Mouse (Mus musculus): ENCODE measurements around the gene 2010111I01Rik. TPM values are rescaled to one million over a fixed set of nuclear protein-coding genes. Genes with fewer than 3 reads are reported as not detected.
"Not testable (repeated sequence)": the region's sequence is repeated elsewhere in the genome, so short reads cannot be mapped to it uniquely, and the experiment has no call there.

2010111I01Rik gene
- polyA plus RNA-seq, 1 experiment = 47.5 TPM

DNA sequence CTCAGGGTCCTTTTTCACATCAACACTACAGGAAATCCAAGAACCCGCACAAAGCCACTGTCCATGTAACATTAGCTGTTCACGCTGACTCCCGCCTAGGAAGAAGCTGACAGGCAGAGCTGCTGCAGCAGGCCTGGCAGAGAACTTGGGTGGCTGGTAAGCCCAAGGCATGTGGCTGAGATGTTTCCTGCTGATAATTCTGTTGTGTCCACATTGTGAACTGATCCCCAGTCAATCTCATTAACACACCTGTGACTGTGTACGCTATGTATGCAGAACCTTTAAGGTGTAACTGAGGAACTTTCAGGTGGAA is 349.9 kb downstream of the 2010111I01Rik start:
- Histone ChIP-seq H3K27ac (ENCODE audit: control insufficient read depth, insufficient read depth, low read depth, low read length, poor library complexity) (no peak overlapping the region), H3K4me3 (replicated peaks; ENCODE audit: control insufficient read depth, low read depth, low read length) (no peak overlapping the region), H3K4me1 (ENCODE audit: control insufficient read depth, insufficient read depth, low read length) (peaks cover 2% of the 10 kb centered on the region; the same call in 1 of the 2 replicates)
- 46% methylated on average over 4 of the region's 4 CpGs for WGBS
- no peak for TF ChIP-seq POLR2A (IDR thresholded peaks at IDR 0.05; ENCODE audit: borderline replicate concordance, control insufficient read depth, low read depth, low read length)
- no peak for TF ChIP-seq CTCF (IDR thresholded peaks at IDR 0.05; ENCODE audit: control insufficient read depth, insufficient read depth, low read length)

DNA sequence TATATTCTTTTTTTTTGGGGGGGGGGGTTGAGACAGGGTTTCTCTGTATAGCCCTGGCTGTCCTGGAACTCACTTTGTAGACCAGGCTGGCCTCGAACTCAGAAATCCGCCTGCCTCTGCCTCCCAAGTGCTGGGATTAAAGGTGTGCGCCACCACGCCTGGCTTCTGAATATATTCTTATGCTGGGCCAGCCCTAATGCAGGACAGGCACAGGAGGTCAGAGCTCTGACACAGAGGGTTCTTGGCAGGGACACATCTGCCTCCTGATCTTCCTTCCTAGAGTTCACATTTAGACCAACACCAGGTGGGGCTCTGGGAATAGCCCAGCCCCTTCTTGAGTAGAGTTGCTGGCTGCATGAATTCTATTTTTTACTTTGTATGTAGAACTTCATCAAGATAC is 350.4 kb downstream of the 2010111I01Rik start:
- not testable (repeated sequence) for H3K4me1 ChIP-seq (ENCODE audit: control insufficient read depth, insufficient read depth, low read length); H3K4me3 ChIP-seq (replicated peaks; ENCODE audit: control insufficient read depth, low read depth, low read length); H3K27ac ChIP-seq (ENCODE audit: control insufficient read depth, insufficient read depth, low read depth, low read length, poor library complexity)
- 91% methylated on average over 4 of the region's 4 CpGs for WGBS

DNA sequence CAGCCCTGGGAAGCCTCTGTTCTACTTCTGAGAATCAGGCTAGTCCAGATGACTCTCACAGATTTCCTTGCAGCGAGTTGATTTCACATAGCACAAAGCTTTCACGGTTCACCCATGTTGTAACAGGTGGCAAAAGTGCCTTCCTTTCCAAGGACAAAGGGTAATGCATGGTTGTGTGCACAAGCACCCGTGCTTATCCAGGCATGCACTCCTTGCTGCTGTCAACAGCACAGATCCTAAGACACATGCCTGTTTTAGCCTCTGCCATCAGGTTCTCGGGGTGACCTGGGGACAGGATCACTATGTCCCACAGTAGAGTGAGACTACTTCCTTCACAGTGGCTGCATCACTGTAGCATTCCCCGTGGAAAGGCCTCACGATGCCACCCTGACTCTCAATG is 351.1 kb downstream of the 2010111I01Rik start:
- peaks cover 2% of the 10 kb centered on the region; the same call in 1 of the 2 replicates for H3K4me1 ChIP-seq (ENCODE audit: control insufficient read depth, insufficient read depth, low read length)
- H3K4me3 ChIP-seq (replicated peaks; ENCODE audit: control insufficient read depth, low read depth, low read length) = no peak overlapping the region
- H3K27ac ChIP-seq (ENCODE audit: control insufficient read depth, insufficient read depth, low read depth, low read length, poor library complexity) = no peak overlapping the region
- 74% methylated on average over 6 of the region's 6 CpGs for WGBS
- TF ChIP-seq CTCF (IDR thresholded peaks at IDR 0.05; ENCODE audit: control insufficient read depth, insufficient read depth, low read length) (no peak), POLR2A (IDR thresholded peaks at IDR 0.05; ENCODE audit: borderline replicate concordance, control insufficient read depth, low read depth, low read length) (no peak)

DNA sequence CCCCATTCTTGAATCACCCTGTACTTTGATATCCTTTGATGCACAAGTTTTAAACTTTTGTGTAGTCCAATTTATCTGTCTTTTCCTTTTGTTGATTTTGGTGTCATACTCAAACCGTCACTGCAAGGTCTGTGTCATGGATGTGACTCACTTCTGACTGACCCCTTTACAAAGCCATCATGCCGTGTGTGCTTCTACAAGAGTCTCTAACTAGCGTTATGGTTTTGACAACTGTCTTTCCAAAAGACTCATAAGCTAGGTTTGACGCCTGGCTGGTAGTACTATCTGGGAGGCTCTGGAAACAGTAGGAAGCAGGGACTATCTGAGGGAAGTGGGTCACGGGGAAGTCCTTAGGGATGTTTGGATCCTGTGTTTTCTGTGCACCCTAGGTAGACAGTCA is 351.7 kb downstream of the 2010111I01Rik start:
- Histone ChIP-seq H3K4me1 (ENCODE audit: control insufficient read depth, insufficient read depth, low read length) (peaks cover 2% of the 10 kb centered on the region; the same call in 1 of the 2 replicates), H3K27ac (ENCODE audit: control insufficient read depth, insufficient read depth, low read depth, low read length, poor library complexity) (no peak overlapping the region), H3K4me3 (replicated peaks; ENCODE audit: control insufficient read depth, low read depth, low read length) (no peak overlapping the region)
- TF ChIP-seq POLR2A (IDR thresholded peaks at IDR 0.05; ENCODE audit: borderline replicate concordance, control insufficient read depth, low read depth, low read length) (no peak), CTCF (IDR thresholded peaks at IDR 0.05; ENCODE audit: control insufficient read depth, insufficient read depth, low read length) (no peak)
- WGBS = 84% methylated on average over 5 of the region's 5 CpGs

DNA sequence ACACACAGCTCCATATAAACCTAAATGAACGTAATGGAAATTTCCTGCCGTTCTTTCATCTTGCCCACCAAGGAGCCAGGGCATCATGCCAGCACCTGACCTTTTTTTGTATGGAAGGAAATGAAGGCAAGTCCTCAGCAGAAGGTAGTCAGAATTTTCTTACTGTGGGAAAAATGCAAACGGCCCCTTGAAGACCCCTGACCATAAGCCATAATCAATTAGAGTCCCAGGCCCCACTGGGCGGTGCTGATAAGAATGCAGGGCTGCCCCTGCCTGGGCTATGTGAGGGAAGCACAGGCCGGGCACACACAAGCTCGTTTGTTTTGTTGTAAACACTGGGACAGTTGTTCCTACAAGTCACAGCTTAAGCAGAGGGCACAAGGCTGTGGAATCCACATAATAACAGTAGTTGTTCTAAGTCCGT is 353.0 kb downstream of the 2010111I01Rik start:
- Histone ChIP-seq H3K27ac (ENCODE audit: control insufficient read depth, insufficient read depth, low read depth, low read length, poor library complexity) (no peak overlapping the region), H3K4me3 (replicated peaks; ENCODE audit: control insufficient read depth, low read depth, low read length) (no peak overlapping the region), H3K4me1 (ENCODE audit: control insufficient read depth, insufficient read depth, low read length) (peaks cover 2% of the 10 kb centered on the region; the same call in 1 of the 2 replicates)
- TF ChIP-seq CTCF (IDR thresholded peaks at IDR 0.05; ENCODE audit: control insufficient read depth, insufficient read depth, low read length) (no peak), POLR2A (IDR thresholded peaks at IDR 0.05; ENCODE audit: borderline replicate concordance, control insufficient read depth, low read depth, low read length) (no peak)
- 77% methylated on average over 7 of the region's 7 CpGs for WGBS

DNA sequence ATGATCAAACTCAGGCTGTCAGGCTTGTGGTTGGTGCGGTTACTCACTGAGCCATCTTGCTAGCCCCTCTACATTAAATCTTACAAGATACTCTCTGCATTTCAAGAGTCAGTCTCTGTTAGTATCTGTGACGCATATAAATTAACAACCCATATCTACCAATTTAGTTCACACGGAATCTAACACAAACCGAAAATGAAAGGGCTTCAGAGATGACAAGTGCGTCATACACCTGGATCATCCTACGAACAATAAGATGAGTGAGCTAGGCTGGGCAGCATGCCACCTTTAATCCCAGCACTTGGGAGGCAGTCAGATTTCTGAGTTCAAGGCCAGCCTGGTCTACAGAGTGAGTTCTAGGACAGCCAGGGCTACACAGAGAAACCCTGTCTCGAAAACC is 355.1 kb downstream of the 2010111I01Rik start:
- Histone ChIP-seq H3K4me3 (replicated peaks; ENCODE audit: control insufficient read depth, low read depth, low read length) (no peak overlapping the region), H3K4me1 (ENCODE audit: control insufficient read depth, insufficient read depth, low read length) (peaks cover 2% of the 10 kb centered on the region; the same call in 1 of the 2 replicates), H3K27ac (ENCODE audit: control insufficient read depth, insufficient read depth, low read depth, low read length, poor library complexity) (no peak overlapping the region)
- TF ChIP-seq CTCF (IDR thresholded peaks at IDR 0.05; ENCODE audit: control insufficient read depth, insufficient read depth, low read length) (no peak), POLR2A (IDR thresholded peaks at IDR 0.05; ENCODE audit: borderline replicate concordance, control insufficient read depth, low read depth, low read length) (no peak)
- 93% methylated on average over 7 of the region's 7 CpGs for WGBS

DNA sequence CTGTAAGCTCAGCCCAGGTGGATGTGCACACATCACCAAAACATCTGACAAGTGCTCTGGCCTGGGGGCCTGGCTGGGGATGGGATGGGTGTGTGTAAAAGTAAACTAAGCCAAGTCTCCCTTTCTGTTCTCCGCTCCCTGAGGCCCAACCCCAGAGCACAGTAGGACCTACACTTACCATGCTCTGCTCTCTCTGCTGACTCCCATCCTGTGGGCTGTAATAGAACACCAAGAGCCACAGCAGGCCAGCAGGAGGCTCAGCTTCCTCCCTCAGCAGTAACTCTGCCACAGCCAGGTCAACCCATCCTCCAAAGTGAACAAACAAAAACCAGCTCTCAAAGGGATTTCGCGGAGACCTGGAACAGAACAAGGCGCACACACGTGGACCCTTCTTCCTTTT is 357.0 kb downstream of the 2010111I01Rik start:
- no peak for TF ChIP-seq POLR2A (IDR thresholded peaks at IDR 0.05; ENCODE audit: borderline replicate concordance, control insufficient read depth, low read depth, low read length)

DNA sequence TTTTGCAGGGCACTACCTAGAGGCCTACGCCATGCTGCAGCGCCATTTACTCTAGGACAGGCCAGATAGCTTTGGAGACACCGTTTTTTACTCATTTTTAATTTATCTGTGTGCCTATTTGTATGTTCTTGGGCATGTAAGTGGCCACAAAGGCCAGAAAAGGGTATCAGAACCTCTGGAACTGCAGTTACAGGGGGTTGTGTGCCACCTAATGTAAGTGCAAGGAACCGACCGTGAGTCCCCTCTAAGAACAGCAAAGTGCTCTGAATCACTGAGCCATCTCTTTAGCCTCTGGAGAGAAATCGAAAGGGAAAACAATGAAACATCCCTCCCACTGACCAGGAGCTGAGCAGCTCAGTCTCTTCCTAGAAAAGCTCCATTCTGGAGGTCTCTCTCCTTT is 358.1 kb downstream of the 2010111I01Rik start:
- 89% methylated on average over 6 of the region's 6 CpGs for WGBS
- peaks cover 2% of the 10 kb centered on the region; the same call in 1 of the 2 replicates for H3K4me1 ChIP-seq (ENCODE audit: control insufficient read depth, insufficient read depth, low read length)
- TF ChIP-seq CTCF (IDR thresholded peaks at IDR 0.05; ENCODE audit: control insufficient read depth, insufficient read depth, low read length) (no peak), POLR2A (IDR thresholded peaks at IDR 0.05; ENCODE audit: borderline replicate concordance, control insufficient read depth, low read depth, low read length) (no peak)
- H3K4me3 ChIP-seq (replicated peaks; ENCODE audit: control insufficient read depth, low read depth, low read length) = no peak overlapping the region
- H3K27ac ChIP-seq (ENCODE audit: control insufficient read depth, insufficient read depth, low read depth, low read length, poor library complexity) = no peak overlapping the region

More for the DNA sequence above, 357.0 kb downstream of the 2010111I01Rik start:
- H3K4me3 ChIP-seq (replicated peaks; ENCODE audit: control insufficient read depth, low read depth, low read length) = no peak overlapping the region
- H3K27ac ChIP-seq (ENCODE audit: control insufficient read depth, insufficient read depth, low read depth, low read length, poor library complexity) = no peak overlapping the region
- H3K4me1 ChIP-seq (ENCODE audit: control insufficient read depth, insufficient read depth, low read length) = peaks cover 2% of the 10 kb centered on the region; the same call in 1 of the 2 replicates
- WGBS = 83% methylated on average over 5 of the region's 5 CpGs

DNA sequence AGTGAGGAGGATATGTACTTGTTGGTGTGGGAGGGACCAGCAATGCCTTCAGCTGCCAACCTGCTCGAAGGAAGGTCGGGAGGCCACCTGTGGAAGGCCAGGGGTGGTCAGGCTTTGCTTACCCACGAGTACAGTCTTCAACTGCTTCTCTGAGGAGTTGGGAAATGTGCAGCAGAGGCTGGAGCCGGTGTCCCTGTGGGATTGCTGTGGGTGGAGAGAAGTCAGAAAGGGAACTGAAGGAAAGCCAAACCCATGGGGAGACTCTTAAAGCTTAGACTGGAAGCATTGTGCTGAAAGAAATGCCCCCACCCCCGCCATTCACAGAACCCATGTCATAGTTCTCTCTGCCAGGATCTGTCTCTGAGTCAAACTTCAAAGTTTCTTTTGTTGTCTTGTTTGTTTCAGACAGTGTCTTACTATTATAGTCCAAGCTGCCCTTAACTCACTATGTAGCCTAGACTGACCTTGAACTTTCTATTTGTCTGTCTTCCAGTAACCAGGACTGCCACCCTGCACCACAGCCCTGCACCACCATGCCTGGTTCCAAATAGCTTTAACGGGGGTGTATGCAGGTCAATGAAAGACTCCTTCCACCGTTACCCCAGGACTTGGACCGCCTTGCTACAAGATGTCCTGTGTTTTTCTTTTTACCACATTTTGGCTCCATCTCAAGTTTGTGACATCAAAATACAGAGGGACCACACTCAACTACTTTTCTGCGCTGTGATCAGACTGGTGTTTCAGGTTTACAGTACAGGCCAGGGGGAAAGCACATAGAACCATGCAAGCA is 358.8 kb downstream of the 2010111I01Rik start:
- H3K27ac ChIP-seq (ENCODE audit: control insufficient read depth, insufficient read depth, low read depth, low read length, poor library complexity) = no peak overlapping the region
- 75% methylated on average over 9 of the region's 9 CpGs for WGBS
- TF ChIP-seq POLR2A (IDR thresholded peaks at IDR 0.05; ENCODE audit: borderline replicate concordance, control insufficient read depth, low read depth, low read length) (no peak), CTCF (IDR thresholded peaks at IDR 0.05; ENCODE audit: control insufficient read depth, insufficient read depth, low read length) (no peak)

More for the DNA sequence above, 358.8 kb downstream of the 2010111I01Rik start:
- Histone ChIP-seq H3K4me1 (ENCODE audit: control insufficient read depth, insufficient read depth, low read length) (peaks cover 2% of the 10 kb centered on the region; the same call in 1 of the 2 replicates), H3K4me3 (replicated peaks; ENCODE audit: control insufficient read depth, low read depth, low read length) (no peak overlapping the region)
